Mouse (Mus musculus) G1E-ER4 (cell line): ENCODE data around the gene Mast4. TPM values are rescaled to one million over a fixed set of nuclear protein-coding genes. Genes with fewer than 3 reads are reported as not detected.

Experiments used
- GATA1 ChIP-seq: IDR thresholded peaks from one replicate; pipeline ENCODE4 v1.8.0; 2012; ENCODE audit warnings: low read length, inconsistent platforms
- polyA plus RNA-seq: library from polyadenylated mRNA; stranded (reverse); fragments of >175 nt; gene quantifications from 2 replicates; pipeline ENCODE4 v1.2.3, GENCODE M21; 2012

Gene Mast4
- polyA plus RNA-seq, 1 experiment = 2.4 TPM

DNA sequence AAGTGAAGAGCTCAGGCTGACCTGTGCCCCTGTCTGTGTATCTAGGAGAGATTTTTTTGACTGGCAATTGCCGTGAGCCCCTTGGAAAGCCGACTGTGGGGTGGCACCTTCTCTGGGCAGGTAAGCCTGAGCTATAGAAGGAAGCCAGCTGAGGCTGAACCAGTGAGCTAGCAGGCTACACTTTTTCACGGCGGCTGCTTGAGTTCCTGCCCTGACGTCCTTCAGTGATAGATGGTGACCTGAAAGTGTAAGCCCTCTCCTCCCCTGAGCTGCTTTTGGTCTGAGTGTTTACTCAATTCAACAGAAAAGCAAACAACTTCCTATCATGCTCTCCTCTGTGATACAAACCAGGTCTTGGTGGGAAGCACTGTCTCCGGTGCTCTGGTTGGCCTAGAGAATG lies 455.7 kb downstream of the Mast4 start:
- no peak for TF ChIP-seq GATA1

GRCm38 (mm10) chr13:102877766-102878325 lies 456.5 kb downstream of the Mast4 start:
- TF ChIP-seq GATA1 = no peak

- no peak for TF ChIP-seq GATA1
Measured at GRCm38 (mm10) chr13:102877154-102877553, 457.1 kb downstream of the Mast4 start.

DNA sequence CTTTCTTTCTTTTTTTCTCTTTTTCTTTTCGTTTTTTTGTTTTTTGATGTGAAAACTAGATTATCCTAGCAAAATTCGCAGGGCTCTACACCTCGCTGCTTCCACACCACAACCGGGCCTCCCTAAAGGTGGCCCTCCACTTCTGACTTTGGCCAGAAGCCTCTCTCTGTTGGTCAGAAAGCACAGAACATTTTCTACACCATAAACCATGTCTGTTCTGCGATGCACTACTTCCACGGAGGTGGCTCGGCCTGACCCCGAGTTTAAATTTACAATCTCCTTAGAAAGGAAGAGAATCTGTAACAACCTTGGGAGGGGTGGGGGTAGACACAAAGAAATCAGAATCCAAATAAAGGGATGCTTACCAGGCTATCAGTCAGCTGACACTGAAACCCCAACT lies 458.8 kb downstream of the Mast4 start:
- no peak for TF ChIP-seq GATA1

DNA sequence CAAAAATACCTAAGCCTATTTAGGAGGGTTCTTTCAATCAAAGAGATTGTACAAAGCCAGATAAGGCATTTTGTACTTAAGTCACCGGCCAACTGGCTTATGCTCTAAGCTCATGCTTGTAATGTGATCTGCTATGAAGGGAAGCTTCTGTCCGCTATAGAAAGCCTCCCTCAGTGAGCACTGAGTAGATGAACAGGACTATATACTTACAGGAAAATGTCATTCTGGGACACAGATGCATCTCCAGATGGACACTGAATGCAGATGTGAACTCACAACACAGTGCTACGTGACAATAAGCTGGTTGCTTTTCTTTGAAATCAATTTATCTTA lies 459.2 kb downstream of the Mast4 start:
- TF ChIP-seq GATA1 = no peak

DNA sequence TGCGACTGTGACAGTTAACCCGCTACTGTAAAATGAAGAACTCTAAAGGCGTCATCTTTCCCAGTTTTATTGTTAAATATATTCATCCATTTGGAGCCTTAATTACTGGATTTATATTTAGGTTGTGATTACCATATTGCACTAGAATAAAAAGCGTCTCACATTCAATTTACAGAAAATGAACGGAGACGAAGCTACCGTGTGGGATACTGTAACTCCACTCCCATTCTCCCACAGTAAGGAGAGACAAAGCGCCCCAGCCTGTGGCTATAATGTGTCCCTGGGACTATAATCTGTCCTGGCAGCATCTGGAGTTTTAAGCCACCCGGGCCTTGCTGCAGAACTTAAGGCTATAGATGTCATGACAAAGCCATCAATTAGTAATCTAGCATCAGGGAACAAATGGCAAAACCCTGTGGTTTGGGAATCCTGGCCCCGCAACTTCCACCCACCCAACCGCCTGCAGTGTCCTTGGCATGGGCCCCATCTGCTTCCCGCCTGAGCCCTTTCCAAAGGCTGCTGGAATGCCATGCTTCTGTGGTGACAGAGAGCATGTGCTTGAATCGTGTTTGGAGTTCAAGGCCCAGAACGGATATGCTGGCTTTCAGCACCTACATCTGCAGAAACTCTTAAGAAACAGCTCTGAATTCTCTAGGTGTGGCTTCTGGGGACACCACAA lies 459.7 kb downstream of the Mast4 start:
- no peak for TF ChIP-seq GATA1

GRCm38 (mm10) chr13:102873412-102874016 lies 460.8 kb downstream of the Mast4 start:
- TF ChIP-seq GATA1 = no peak

- no peak for TF ChIP-seq GATA1
Measured at GRCm38 (mm10) chr13:102871380-102872104, 462.8 kb downstream of the Mast4 start.

- no peak for TF ChIP-seq GATA1
Measured at GRCm38 (mm10) chr13:102869541-102869940, 464.8 kb downstream of the Mast4 start.

DNA sequence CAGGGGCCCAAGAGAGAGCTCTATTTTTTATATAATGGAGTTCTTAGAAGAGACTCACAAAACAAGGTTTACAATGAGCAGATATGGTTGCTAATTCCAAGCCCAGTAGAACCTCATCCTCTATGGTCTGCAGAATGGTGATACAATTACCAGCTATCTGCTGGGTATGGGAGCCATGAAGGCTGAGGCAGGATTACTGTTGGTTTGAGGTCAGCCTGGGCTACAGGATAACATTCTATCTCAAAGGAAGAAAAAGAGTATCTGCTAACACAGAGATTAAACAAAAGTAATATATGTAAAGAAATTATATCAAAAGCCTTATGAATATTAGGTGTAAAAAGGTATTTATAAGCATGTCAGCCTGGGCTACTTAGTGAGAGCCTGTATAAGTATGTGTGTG lies 467.5 kb downstream of the Mast4 start:
- no peak for TF ChIP-seq GATA1

GRCm38 (mm10) chr13:102865971-102866724 lies 468.1 kb downstream of the Mast4 start:
- TF ChIP-seq GATA1 = no peak

- TF ChIP-seq GATA1 = no peak
Measured at GRCm38 (mm10) chr13:102865494-102865893, 468.8 kb downstream of the Mast4 start.

- no peak for TF ChIP-seq GATA1
Measured at GRCm38 (mm10) chr13:102864840-102865239, 469.5 kb downstream of the Mast4 start.

- no peak for TF ChIP-seq GATA1
Measured at GRCm38 (mm10) chr13:102864079-102864478, 470.2 kb downstream of the Mast4 start.

- TF ChIP-seq GATA1 = no peak
Measured at GRCm38 (mm10) chr13:102862981-102863380, 471.3 kb downstream of the Mast4 start.

- TF ChIP-seq GATA1 = no peak
Measured at GRCm38 (mm10) chr13:102862397-102862796, 471.9 kb downstream of the Mast4 start.

DNA sequence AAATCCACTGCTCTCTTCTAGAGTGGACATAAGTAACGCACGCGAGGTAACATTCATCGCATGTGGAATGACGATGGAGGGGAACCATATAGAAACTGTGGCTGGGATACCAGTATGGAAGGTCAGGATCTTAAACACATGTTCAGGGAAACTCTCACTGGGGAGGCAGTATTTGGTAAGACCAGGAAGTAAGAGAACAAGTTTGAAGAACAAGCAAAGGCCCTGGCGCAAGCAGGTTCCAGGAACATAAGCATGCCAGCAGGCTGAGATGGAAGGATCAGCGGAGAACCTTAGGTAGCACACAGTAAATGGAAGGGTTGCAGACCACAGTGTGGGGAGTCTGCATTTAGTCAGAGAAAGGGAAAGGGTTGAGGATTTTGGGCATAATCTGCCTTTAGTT lies 473.6 kb downstream of the Mast4 start:
- no peak for TF ChIP-seq GATA1
